ENCODE assay signal across 9 mouse cellular contexts in the genomic region with DNA sequence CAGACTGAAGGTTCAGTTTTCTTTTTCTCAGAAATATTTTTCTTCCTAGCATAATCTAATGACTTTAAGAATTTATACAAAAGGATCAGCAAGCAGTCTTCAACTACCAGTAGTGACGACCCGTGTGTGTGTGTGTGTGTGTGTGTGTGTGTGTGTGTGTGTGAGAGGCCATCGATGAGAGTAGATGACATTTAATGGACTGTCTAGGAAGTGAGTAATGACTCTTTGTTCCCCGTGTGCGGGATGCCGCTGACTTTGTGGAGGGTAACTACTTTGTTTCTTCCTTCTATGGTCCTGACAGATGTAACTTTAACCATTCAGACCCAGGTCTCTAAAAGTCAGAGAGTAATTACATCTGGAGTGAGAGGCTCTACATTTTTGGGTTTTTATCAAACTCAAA. TPM values are rescaled to one million over a fixed set of nuclear protein-coding genes. Genes with fewer than 3 reads are reported as not detected.
DNase-seq lines count a peak whose midpoint lies in the region; ATAC-seq and TF ChIP-seq lines count a peak whose summit lies in the region.
"Had no signal": no experiment of that assay in that cellular context is flagged by ENCODE, and none has a peak within 500 bp of the region (broad histone marks: within the 10 kb centered on the region; RNA-seq: fewer than 3 reads in every experiment).

No protein-coding gene starts in this region.

- H3K36me3 ChIP-seq in lung, embryonic 16.5 days (ENCODE audit: control insufficient read depth, insufficient read depth, low read length): no peaks in the 10 kb centered on the region
- no peaks in the 10 kb centered on the region for H3K36me3 ChIP-seq in liver, embryonic 12.5 days
- H3K36me3 ChIP-seq in stomach, postnatal 0 days (ENCODE audit: control insufficient read depth, insufficient read depth, low read length): no peaks in the 10 kb centered on the region

- H3K9ac ChIP-seq in lung, embryonic 16.5 days (ENCODE audit: low read length): peak overlapping the region; percentile 83
- no peak overlapping the region for H3K9ac ChIP-seq in liver, embryonic 12.5 days
- no peak overlapping the region for H3K9ac ChIP-seq in stomach, postnatal 0 days (ENCODE audit: low read length)

- peaks cover 6% of the 10 kb centered on the region; the same call in 1 of the 2 replicates for H3K4me1 ChIP-seq in lung, embryonic 16.5 days (replicated peaks; ENCODE audit: control insufficient read depth, insufficient read depth, low read length)
- H3K4me1 ChIP-seq in liver, embryonic 12.5 days: peaks cover 21% of the 10 kb centered on the region
- peaks cover 2% of the 10 kb centered on the region; the same call in 1 of the 2 replicates for H3K4me1 ChIP-seq in stomach, postnatal 0 days (replicated peaks; ENCODE audit: control insufficient read depth, insufficient read depth)

- no peak for TF ChIP-seq EP300 in stomach, postnatal 0 days (optimal IDR thresholded peaks at IDR 0.05)

- ATAC-seq in cerebellum, adult (ENCODE audit: insufficient number of reproducible peaks, low FRiP score, low TSS enrichment): no peak
- ATAC-seq in lung, embryonic 16.5 days (ENCODE audit: low read depth): no peak
- no peak for ATAC-seq in liver, embryonic 12.5 days
- ATAC-seq in stomach, postnatal 0 days (ENCODE audit: low FRiP score, low TSS enrichment): no peak
- ATAC-seq in CD4-positive, CD25-positive, alpha-beta regulatory T cell, adult 4 months: no peak

- H3K27me3 ChIP-seq in lung, embryonic 16.5 days (ENCODE audit: control insufficient read depth, insufficient read depth, low read depth, low read length): no peaks in the 10 kb centered on the region
- peaks cover 32% of the 10 kb centered on the region for H3K27me3 ChIP-seq in liver, embryonic 12.5 days (replicated peaks)
- no peaks in the 10 kb centered on the region for H3K27me3 ChIP-seq in stomach, postnatal 0 days (ENCODE audit: control insufficient read depth, insufficient read depth, low read length)

- 23% methylated on average over 6 of the region's 6 CpGs for WGBS in lung, embryonic 16.5 days
- 26% methylated on average over 6 of the region's 6 CpGs for WGBS in liver, embryonic 12.5 days (ENCODE audit: insufficient replicate concordance)
- 12% methylated on average over 6 of the region's 6 CpGs for WGBS in stomach, postnatal 0 days

- DNase-seq in cerebellum, postnatal 25 days: peak; percentile 29 to 43
- DNase-seq in lung, adult 18-20 months: no peak
- no peak for DNase-seq in stomach, postnatal 0 days (ENCODE audit: low spot score)
- no peak for DNase-seq in left cerebral cortex, adult 8-10 months (ENCODE audit: low spot score in 2 of 2)
- DNase-seq: gastrocnemius, postnatal 25 days had no signal

- H3K27ac ChIP-seq in lung, embryonic 16.5 days (ENCODE audit: low read length): no peak overlapping the region
- no peak overlapping the region for H3K27ac ChIP-seq in liver, embryonic 12.5 days
- no peak overlapping the region for H3K27ac ChIP-seq in stomach, postnatal 0 days (replicated peaks)

- TF ChIP-seq CTCF in stomach, postnatal 0 days (IDR thresholded peaks at IDR 0.05; ENCODE audit: low read depth): no peak

- peak overlapping the region; percentile 94 for H3K4me2 ChIP-seq in lung, embryonic 16.5 days (ENCODE audit: low read depth, low read length)
- H3K4me2 ChIP-seq in liver, embryonic 12.5 days: peak overlapping the region; percentile 90
- H3K4me2 ChIP-seq in stomach, postnatal 0 days (replicated peaks; ENCODE audit: low read depth): peak overlapping the region; percentile 15; the same call in 1 of the 2 replicates

- H3K9me3 ChIP-seq in lung, embryonic 16.5 days (ENCODE audit: control insufficient read depth, low read length): no peaks in the 10 kb centered on the region
- H3K9me3 ChIP-seq in liver, embryonic 12.5 days (replicated peaks): no peaks in the 10 kb centered on the region
- no peaks in the 10 kb centered on the region for H3K9me3 ChIP-seq in stomach, postnatal 0 days (ENCODE audit: control insufficient read depth, low read length)

- H3K4me3 ChIP-seq in lung, embryonic 16.5 days (ENCODE audit: low read length): peak overlapping the region; percentile 89
- no peak overlapping the region for H3K4me3 ChIP-seq in liver, embryonic 12.5 days
- no peak overlapping the region for H3K4me3 ChIP-seq in stomach, postnatal 0 days (ENCODE audit: low read depth, low read length)

RNA-seq across cellular contexts. Expression of a gene that starts 2.3 kb away (rescaled TPM):
- 19.7 and 21.4 TPM in 2 replicates for polyA plus RNA-seq in lung, embryonic 16.5 days (2015; fragmentation: Nextera tagmentation; extraction: Ambion mirVana)
- polyA plus RNA-seq in liver, embryonic 12.5 days (2016; fragmentation: Nextera tagmentation; extraction: Ambion mirVana): 7.0 and 7.3 TPM in 2 replicates
- polyA plus RNA-seq in stomach, postnatal 0 days (2015; fragmentation: Nextera tagmentation; extraction: Ambion mirVana): 8.0 and 8.6 TPM in 2 replicates
- polyA plus RNA-seq in CD4-positive, CD25-positive, alpha-beta regulatory T cell, adult 4 months (2017; shearing (Covaris generic)): 1 to 10 TPM; 4.6 to 4.8 TPM
- 10 to 100 TPM; 54.7 to 63.1 (median 59.9) TPM for total RNA-seq in left cerebral cortex, adult 8-10 months (2022)

Comparison
In these comparisons a context has a peak if more than half of its experiments do, and no peak if none do; other contexts are left out.
1. DNase-seq: peak in cerebellum, postnatal 25 days (2 of 2); none in lung, adult 18-20 months (0 of 2), stomach, postnatal 0 days (single experiment) and left cerebral cortex, adult 8-10 months (0 of 2).
2. H3K4me2 ChIP-seq: peak in every context shown above with its lines; median percentile 94 in lung, embryonic 16.5 days; 90 in liver, embryonic 12.5 days; 15 in stomach, postnatal 0 days.